Mouse (Mus musculus): Measurements from ENCODE around the gene Ucma. TPM values are rescaled to one million over a fixed set of nuclear protein-coding genes. Genes with fewer than 3 reads are reported as not detected.

The Ucma gene
- polyA plus RNA-seq, 1 experiment from 2014 or later = 5.5 TPM

GRCm38 (mm10) chr2:5029808-5030207 is 53.9 kb downstream of the Ucma start:
- Histone ChIP-seq H3K9ac (no peak overlapping the region), H3K36me3 (no peaks in the 10 kb centered on the region), H3K27me3 (no peaks in the 10 kb centered on the region), H3K4me1 (no peaks in the 10 kb centered on the region), H3K9me3 (no peaks in the 10 kb centered on the region), H3K4me2 (no peak overlapping the region), H3K4me3 (no peak overlapping the region), H3K27ac (no peak overlapping the region)
- WGBS = 79% methylated on average over 4 of the region's 4 CpGs
- no peak for ATAC-seq (ENCODE audit: insufficient number of reproducible peaks, low FRiP score, low TSS enrichment, low read depth)

GRCm38 (mm10) chr2:5031215-5031614 is 55.3 kb downstream of the Ucma start:
- ATAC-seq (ENCODE audit: insufficient number of reproducible peaks, low FRiP score, low TSS enrichment, low read depth) = no peak
- no peaks in the 10 kb centered on the region for H3K9me3 ChIP-seq
- H3K9ac ChIP-seq = no peak overlapping the region
- no peak overlapping the region for H3K4me2 ChIP-seq
- no peaks in the 10 kb centered on the region for H3K36me3 ChIP-seq
- no peak overlapping the region for H3K4me3 ChIP-seq
- H3K27ac ChIP-seq = no peak overlapping the region
- H3K4me1 ChIP-seq = no peaks in the 10 kb centered on the region
- 74% methylated on average over 7 of the region's 7 CpGs for WGBS
- no peaks in the 10 kb centered on the region for H3K27me3 ChIP-seq

GRCm38 (mm10) chr2:5032665-5033064 is 56.7 kb downstream of the Ucma start:
- no peaks in the 10 kb centered on the region for H3K36me3 ChIP-seq
- H3K9me3 ChIP-seq = no peaks in the 10 kb centered on the region
- no peak overlapping the region for H3K4me3 ChIP-seq
- no peak for ATAC-seq (ENCODE audit: insufficient number of reproducible peaks, low FRiP score, low TSS enrichment, low read depth)
- no peaks in the 10 kb centered on the region for H3K27me3 ChIP-seq
- no peak overlapping the region for H3K9ac ChIP-seq
- no peak overlapping the region for H3K4me2 ChIP-seq
- WGBS = 69% methylated on average over 5 of the region's 5 CpGs
- no peaks in the 10 kb centered on the region for H3K4me1 ChIP-seq
- H3K27ac ChIP-seq = no peak overlapping the region

- no peak overlapping the region for H3K4me2 ChIP-seq
- H3K4me1 ChIP-seq = no peaks in the 10 kb centered on the region
- H3K9me3 ChIP-seq = no peaks in the 10 kb centered on the region
- H3K36me3 ChIP-seq = no peaks in the 10 kb centered on the region
- H3K9ac ChIP-seq = no peak overlapping the region
- no peaks in the 10 kb centered on the region for H3K27me3 ChIP-seq
- ATAC-seq (ENCODE audit: insufficient number of reproducible peaks, low FRiP score, low TSS enrichment, low read depth) = no peak
- WGBS = 66% methylated on average over 13 of the region's 15 CpGs
- no peak overlapping the region for H3K27ac ChIP-seq
- H3K4me3 ChIP-seq = no peak overlapping the region
These were observed 57.9 kb downstream of the Ucma start for GRCm38 (mm10) chr2:5033546-5034420.

GRCm38 (mm10) chr2:5034801-5035200 is 58.9 kb downstream of the Ucma start:
- H3K36me3 ChIP-seq = no peaks in the 10 kb centered on the region
- H3K4me2 ChIP-seq = no peak overlapping the region
- no peak overlapping the region for H3K27ac ChIP-seq
- H3K27me3 ChIP-seq = no peaks in the 10 kb centered on the region
- no peaks in the 10 kb centered on the region for H3K4me1 ChIP-seq
- H3K9ac ChIP-seq = no peak overlapping the region
- H3K9me3 ChIP-seq = no peaks in the 10 kb centered on the region
- no peak for ATAC-seq (ENCODE audit: insufficient number of reproducible peaks, low FRiP score, low TSS enrichment, low read depth)
- WGBS = 80% methylated on average over 8 of the region's 8 CpGs
- H3K4me3 ChIP-seq = no peak overlapping the region

- H3K36me3 ChIP-seq = no peaks in the 10 kb centered on the region
- no peak overlapping the region for H3K9ac ChIP-seq
- H3K9me3 ChIP-seq = no peaks in the 10 kb centered on the region
- H3K4me2 ChIP-seq = no peak overlapping the region
- no peak overlapping the region for H3K4me3 ChIP-seq
- no peak for ATAC-seq (ENCODE audit: insufficient number of reproducible peaks, low FRiP score, low TSS enrichment, low read depth)
- H3K4me1 ChIP-seq = no peaks in the 10 kb centered on the region
- 83% methylated on average over 9 of the region's 9 CpGs for WGBS
- H3K27ac ChIP-seq = no peak overlapping the region
- H3K27me3 ChIP-seq = no peaks in the 10 kb centered on the region
These were observed 59.3 kb downstream of the Ucma start for GRCm38 (mm10) chr2:5035241-5035640.

Other genes starting within 250 kb of the Ucma start
- gene Sephs1, start 94.6 kb upstream of the Ucma start, polyA plus RNA-seq (2015; fragmentation: Nextera tagmentation; extraction: Ambion mirVana) = 56.7 and 66.9 TPM in 2 replicates
- 43.2 and 44.8 TPM in 2 replicates for gene Phyh, start 57.1 kb upstream of the Ucma start, polyA plus RNA-seq (2015; fragmentation: Nextera tagmentation; extraction: Ambion mirVana)
- 17.4 and 19.3 TPM in 2 replicates for gene Mcm10, start 36.7 kb downstream of the Ucma start, polyA plus RNA-seq (2015; fragmentation: Nextera tagmentation; extraction: Ambion mirVana)
- 6.4 and 6.9 TPM in 2 replicates for gene Optn, start 87.9 kb downstream of the Ucma start, polyA plus RNA-seq (2015; fragmentation: Nextera tagmentation; extraction: Ambion mirVana)
- 17.3 and 19.9 TPM in 2 replicates for gene Ccdc3, start 161.7 kb downstream of the Ucma start, polyA plus RNA-seq (2015; fragmentation: Nextera tagmentation; extraction: Ambion mirVana)

Measured in limb, embryonic 15.5 days (tissue).